ENCODE assay signal across 8 mouse cellular contexts in genomic region chr5:127648046-127648445, GRCm38 (mm10). TPM values are rescaled to one million over a fixed set of nuclear protein-coding genes. Genes with fewer than 3 reads are reported as not detected.
DNase-seq lines count a peak whose midpoint lies in the region; ATAC-seq and TF ChIP-seq lines count a peak whose summit lies in the region.
"Had no signal": no experiment of that assay in that cellular context is flagged by ENCODE, and none has a peak within 500 bp of the region (broad histone marks: within the 10 kb centered on the region; RNA-seq: fewer than 3 reads in every experiment).

No protein-coding gene starts in this region.

- no peak overlapping the region for H3K9ac ChIP-seq in kidney, embryonic 15.5 days
- H3K9ac ChIP-seq: hindbrain, embryonic 15.5 days had no signal

- no peaks in the 10 kb centered on the region for H3K9me3 ChIP-seq in kidney, embryonic 15.5 days (replicated peaks)
- H3K9me3 ChIP-seq: hindbrain, embryonic 15.5 days had no signal

- ATAC-seq in kidney, embryonic 15.5 days (replicated peaks; ENCODE audit: low FRiP score), result no peak
- peak; percentile 86 for ATAC-seq in granulocyte monocyte progenitor cell, adult 5-6 weeks (replicated peaks; ENCODE audit: poor library complexity, severe bottlenecking)
- no peak for ATAC-seq in activated CD4-positive, CD25-positive, alpha-beta regulatory T cell, adult 4 months

- no peaks in the 10 kb centered on the region for H3K4me1 ChIP-seq in kidney, adult 2 months (ENCODE audit: control insufficient read depth, insufficient read depth, low read length)
- H3K4me1 ChIP-seq in kidney, embryonic 15.5 days, result no peaks in the 10 kb centered on the region
- H3K4me1 ChIP-seq: hindbrain, embryonic 15.5 days had no signal

- no peak for TF ChIP-seq POLR2A in kidney, adult 2 months (IDR thresholded peaks at IDR 0.05; ENCODE audit: low read depth, low read length)

- H3K4me2 ChIP-seq in kidney, embryonic 15.5 days, result no peak overlapping the region
- H3K4me2 ChIP-seq: hindbrain, embryonic 15.5 days had no signal

- no peaks in the 10 kb centered on the region for H3K36me3 ChIP-seq in kidney, adult 2 months (ENCODE audit: control insufficient read depth, insufficient read depth, low read length)
- H3K36me3 ChIP-seq in kidney, embryonic 15.5 days, result no peaks in the 10 kb centered on the region
- H3K36me3 ChIP-seq in splenic B cell, adult 2 months (ENCODE audit: control insufficient read depth, insufficient read depth, low read length, poor library complexity, severe bottlenecking), result no peaks in the 10 kb centered on the region

- peak; percentile 48 for DNase-seq in kidney, adult 2 months
- peak; percentile 60 for DNase-seq in A20 (ENCODE audit: low read depth, low spot score)
- DNase-seq in NIH3T3 (ENCODE audit: low read depth), result peak; percentile 20
- peak; percentile 71 for DNase-seq in splenic B cell, adult 2 months (ENCODE audit: low read depth, low spot score)

- no peak overlapping the region for H3K27ac ChIP-seq in kidney, adult 2 months (ENCODE audit: insufficient read depth, low read depth, low read length)
- H3K27ac ChIP-seq in kidney, embryonic 15.5 days, result no peak overlapping the region
- H3K27ac ChIP-seq: hindbrain, embryonic 15.5 days had no signal

- H3K4me3 ChIP-seq in kidney, adult 2 months (ENCODE audit: insufficient read depth, low read depth, low read length), result no peak overlapping the region
- H3K4me3 ChIP-seq in kidney, embryonic 15.5 days (replicated peaks), result no peak overlapping the region
- H3K4me3 ChIP-seq: hindbrain, embryonic 15.5 days had no signal

- WGBS in kidney, adult 2 months, result 68% methylated on average over 6 of the region's 6 CpGs
- WGBS in kidney, embryonic 15.5 days, result 70% methylated on average over 6 of the region's 6 CpGs

- H3K27me3 ChIP-seq in kidney, adult 2 months (replicated peaks; ENCODE audit: control insufficient read depth, insufficient read depth, low read length), result no peaks in the 10 kb centered on the region
- H3K27me3 ChIP-seq in kidney, embryonic 15.5 days, result no peaks in the 10 kb centered on the region
- H3K27me3 ChIP-seq in splenic B cell, adult 2 months (ENCODE audit: control insufficient read depth, insufficient read depth, low read length, poor library complexity, severe bottlenecking), result no peaks in the 10 kb centered on the region
- H3K27me3 ChIP-seq: hindbrain, embryonic 15.5 days had no signal

- TF ChIP-seq CTCF in kidney, adult 2 months (conservative IDR thresholded peaks at IDR 0.05; ENCODE audit: insufficient read depth, insufficient read length, low read depth, low read length), result peak; percentile 40

RNA-seq across cellular contexts. Expression of gene Slc15a4, which starts 15.3 kb away (rescaled TPM):
- 20.6 and 21.0 TPM in 2 replicates for polyA plus RNA-seq in kidney, adult 2 months (2012; rRNA removed)
- 23.8 and 23.9 TPM in 2 replicates for polyA plus RNA-seq in kidney, embryonic 15.5 days (2015; fragmentation: Nextera tagmentation; extraction: Ambion mirVana)
- total RNA-seq in granulocyte monocyte progenitor cell, adult 5-6 weeks (2014; fragmentation: Nextera tagmentation), result 22.5 and 42.2 TPM in 2 replicates
- total RNA-seq in granulocyte monocyte progenitor cell, adult 5-6 weeks (2017), result 25.2 and 105 TPM in 2 replicates
- polyA plus RNA-seq in activated CD4-positive, CD25-positive, alpha-beta regulatory T cell, adult 4 months (2017; shearing (Covaris generic)), result 1 to 10 TPM; 3.2 to 4.1 TPM

RNA-seq across cellular contexts. Expression of gene Glt1d1, which starts 16.0 kb away (rescaled TPM):
- 2.5 and 2.6 TPM in 2 replicates for polyA plus RNA-seq in kidney, adult 2 months (2012; rRNA removed)
- 0.36 and 0.44 TPM in 2 replicates for polyA plus RNA-seq in kidney, embryonic 15.5 days (2015; fragmentation: Nextera tagmentation; extraction: Ambion mirVana)
- total RNA-seq in granulocyte monocyte progenitor cell, adult 5-6 weeks (2014; fragmentation: Nextera tagmentation), result 5.6 and 7.6 TPM in 2 replicates
- 7.2 and 7.5 TPM in 2 replicates for total RNA-seq in granulocyte monocyte progenitor cell, adult 5-6 weeks (2017)
- polyA plus RNA-seq in activated CD4-positive, CD25-positive, alpha-beta regulatory T cell, adult 4 months (2017; shearing (Covaris generic)), result not detected

Comparison
In these comparisons a context has a peak if more than half of its experiments do, and no peak if none do; other contexts are left out.
1. DNase-seq: peak in every context shown above with its lines; median percentile 71 in splenic B cell, adult 2 months; 60 in A20; 48 in kidney, adult 2 months; 20 in NIH3T3.